Mouse (Mus musculus) brain, embryonic 18.5 days (tissue): ENCODE results near the gene Wdr37.

Source experiments
- DNase-seq: peaks from one replicate; pipeline ENCODE4 v3.0.0-alpha.2; 2012; ENCODE audit warnings: low read depth, low spot score

Gene Wdr37

GRCm38 (mm10) chr13:8840941-8841340 lies 30.8 kb downstream of the Wdr37 start:
- no peak for DNase-seq

DNA sequence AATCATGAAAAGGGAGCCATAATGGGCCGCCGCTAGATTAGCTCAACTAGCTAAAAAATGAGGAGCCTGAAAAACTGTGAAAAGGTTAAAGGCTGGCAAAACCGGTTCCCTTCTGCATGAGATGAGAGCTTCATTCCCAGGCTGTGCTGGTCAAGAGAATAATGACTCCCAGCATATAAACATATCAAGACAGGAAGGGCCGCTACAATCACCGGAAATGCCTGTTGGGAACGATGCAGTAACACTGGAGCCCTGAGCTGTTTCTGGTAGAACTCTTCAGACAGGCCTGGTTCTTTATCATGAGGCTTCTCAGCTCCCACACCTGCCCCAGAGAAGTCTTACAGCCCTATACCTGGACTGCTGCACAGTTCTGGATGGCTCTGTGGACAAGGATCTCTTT lies 31.8 kb downstream of the Wdr37 start:
- no peak for DNase-seq

- DNase-seq, result no peak
These were observed 32.6 kb downstream of the Wdr37 start for GRCm38 (mm10) chr13:8839111-8839510.

DNA sequence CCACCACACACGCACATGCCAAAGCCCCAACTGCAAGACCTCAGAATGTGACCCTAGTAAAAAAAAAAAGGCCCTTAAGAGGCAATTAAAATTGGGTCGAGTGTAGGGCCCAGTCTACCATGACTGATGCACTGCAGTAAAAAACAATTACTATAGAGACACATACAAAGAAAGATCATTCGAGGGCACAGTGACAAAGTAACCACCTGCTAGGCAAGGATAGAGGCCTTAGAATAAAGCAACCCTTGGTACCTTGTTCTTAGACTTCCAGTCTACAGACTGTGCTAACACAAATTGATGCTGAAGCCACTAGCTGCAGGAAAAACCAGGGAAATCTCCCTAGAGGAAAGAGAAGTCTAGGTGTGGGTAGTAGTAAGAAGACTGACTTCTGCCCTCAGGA lies 33.3 kb downstream of the Wdr37 start:
- DNase-seq, result no peak

DNA sequence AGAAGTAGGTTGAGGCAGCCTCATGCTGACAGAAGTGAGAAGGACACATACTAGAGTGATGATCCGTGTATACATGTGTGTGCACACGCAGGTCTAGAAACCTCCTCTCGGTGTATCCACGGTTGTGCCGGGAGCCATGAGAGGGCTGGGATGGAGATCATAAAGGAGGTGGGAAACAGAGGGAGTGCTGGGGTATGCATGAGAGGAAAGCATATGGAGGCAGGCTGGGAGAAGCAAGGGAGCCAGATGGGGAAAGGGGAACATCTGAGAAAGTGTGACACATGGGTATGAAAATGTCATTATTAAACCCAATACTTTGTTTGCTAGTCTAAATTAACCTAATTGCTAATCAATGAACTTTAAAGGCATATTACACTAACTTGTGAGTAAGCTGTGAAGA lies 37.1 kb downstream of the Wdr37 start:
- no peak for DNase-seq

GRCm38 (mm10) chr13:8831546-8832251 lies 40.0 kb downstream of the Wdr37 start:
- DNase-seq, result no peak

- DNase-seq, result no peak
These were observed 41.0 kb downstream of the Wdr37 start for GRCm38 (mm10) chr13:8830696-8831095.

DNA sequence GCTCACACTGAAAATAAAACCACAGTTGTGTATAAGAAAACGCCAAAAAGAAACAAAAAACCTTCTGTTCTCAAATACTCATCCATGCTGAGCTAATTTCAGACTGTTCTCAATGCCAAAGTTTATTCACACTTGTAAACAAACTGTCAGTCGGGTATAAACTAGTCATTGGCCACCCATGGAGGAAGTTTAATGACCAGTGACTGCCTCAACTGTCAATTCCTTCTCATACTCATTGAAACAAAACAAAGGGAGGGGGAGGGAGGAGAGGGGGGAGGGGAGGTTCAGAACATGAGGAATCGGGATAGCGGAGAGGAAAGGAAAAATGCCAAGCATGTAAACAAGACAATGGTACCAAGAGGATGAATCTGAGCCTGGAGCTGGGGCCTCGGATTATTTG lies 41.9 kb downstream of the Wdr37 start:
- no peak for DNase-seq

DNA sequence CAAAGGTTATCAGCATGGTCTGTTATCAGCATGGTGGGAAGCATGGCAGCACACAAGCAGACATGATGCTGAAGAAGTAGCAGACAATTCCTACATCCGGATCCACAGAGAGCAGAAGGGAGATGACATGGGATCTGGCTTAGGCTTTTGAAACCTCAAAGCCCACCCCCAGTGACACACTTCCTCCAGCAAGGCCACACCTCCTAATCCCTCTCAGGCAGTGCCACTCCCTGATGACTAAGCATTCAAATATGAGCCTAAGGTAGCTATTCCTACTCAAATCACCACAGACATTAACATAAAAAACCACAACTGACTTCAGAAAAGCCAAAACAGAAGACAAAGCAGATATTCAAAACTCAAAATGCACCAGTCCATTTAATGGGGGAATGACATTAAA lies 42.8 kb downstream of the Wdr37 start:
- DNase-seq, result no peak

DNA sequence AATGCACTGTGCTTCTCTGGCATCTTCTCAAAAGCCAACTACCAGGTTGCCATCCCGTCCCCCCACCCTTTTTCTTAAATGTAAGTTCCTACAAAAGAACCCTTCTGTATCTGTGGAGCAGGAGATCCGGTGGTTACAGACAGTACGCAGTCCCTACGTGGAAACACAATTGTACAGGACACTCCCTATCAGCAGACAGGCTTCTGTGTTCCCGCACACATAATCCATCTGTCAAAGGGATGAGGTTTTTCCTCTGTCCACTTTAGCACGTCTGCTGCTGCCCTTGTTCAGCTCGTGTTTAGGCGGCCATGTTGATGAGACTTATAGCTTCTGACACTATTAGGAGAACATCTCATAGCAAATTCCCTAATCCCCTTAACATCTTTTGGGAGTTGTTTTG lies 48.2 kb downstream of the Wdr37 start:
- DNase-seq, result no peak

DNA sequence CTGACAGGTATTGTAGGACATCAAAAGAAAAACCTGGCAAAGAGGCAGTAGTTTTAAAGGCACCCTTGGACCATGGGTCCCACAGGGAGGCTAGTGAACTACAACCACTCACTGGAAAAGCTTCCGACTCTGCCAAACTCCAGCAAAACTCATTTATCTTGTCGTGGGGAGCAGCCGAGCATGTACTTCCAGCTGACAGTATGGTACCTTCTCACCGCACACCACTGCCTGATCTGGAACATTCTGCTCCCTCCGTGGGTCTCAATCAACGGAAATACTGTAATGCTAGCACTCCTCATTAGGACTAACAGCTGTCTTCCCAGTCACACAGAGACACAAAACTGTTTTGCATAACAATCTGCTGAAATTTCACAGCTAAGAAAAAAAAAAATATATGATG lies 48.6 kb downstream of the Wdr37 start:
- DNase-seq, result no peak

DNA sequence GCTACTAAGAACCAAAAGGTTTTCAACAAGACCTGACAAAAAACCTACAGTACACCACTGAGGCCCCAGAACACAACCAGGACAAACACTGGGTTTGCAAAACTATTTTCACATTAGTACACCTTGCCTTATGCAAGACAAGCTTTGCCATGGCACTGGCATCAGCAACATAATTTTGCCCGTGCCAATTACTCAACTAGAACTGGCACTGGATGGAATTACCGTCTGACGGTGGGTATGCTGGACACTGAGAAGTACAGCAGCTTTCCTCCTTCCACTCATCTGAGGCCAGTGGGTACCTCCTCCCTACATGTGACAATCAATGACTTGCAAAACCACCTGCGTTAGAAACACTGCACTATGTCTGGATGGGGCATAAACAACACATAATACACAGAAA lies 49.5 kb downstream of the Wdr37 start:
- DNase-seq, result no peak

DNA sequence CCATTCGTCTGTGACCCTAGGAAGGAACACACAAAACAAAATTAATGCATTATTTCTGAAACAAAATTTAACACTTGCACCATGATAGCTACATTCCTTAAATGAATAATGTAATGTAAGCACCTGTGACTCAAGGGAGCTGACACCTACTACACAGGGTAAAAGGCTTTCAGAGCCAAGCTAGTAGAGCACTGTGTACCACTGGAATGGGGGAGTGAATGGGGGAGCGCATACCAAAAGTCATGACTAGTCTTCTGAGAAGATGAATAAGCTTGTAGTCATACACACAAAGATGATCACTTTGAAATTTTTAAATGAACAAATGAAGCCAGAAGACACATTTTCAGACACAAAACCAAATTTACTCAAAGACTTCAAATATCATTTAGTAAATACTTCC lies 65.8 kb downstream of the Wdr37 start:
- DNase-seq, result no peak

DNA sequence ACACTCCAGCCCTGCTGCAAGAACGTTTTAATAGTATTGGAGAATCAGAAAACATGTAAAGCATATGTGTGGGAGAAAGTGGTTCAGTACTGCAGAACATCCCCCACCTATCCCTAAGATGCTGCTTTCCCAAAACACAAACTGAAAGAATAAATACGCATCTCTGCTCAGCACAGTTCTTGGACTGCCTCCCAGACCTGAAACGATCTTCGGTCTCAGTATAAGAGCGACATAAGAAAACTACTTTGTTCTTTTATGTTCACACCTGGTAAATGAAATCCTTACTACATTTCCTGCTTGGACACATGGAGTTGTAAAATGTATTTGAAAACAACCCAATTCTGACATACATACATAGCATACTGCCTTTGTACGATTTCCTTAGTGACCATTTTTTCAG lies 71.1 kb downstream of the Wdr37 start:
- DNase-seq, result no peak

GRCm38 (mm10) chr13:8793217-8793616 lies 78.5 kb downstream of the Wdr37 start:
- no peak for DNase-seq

GRCm38 (mm10) chr13:8785185-8785584 lies 86.5 kb downstream of the Wdr37 start:
- peak; percentile 30 for DNase-seq

DNA sequence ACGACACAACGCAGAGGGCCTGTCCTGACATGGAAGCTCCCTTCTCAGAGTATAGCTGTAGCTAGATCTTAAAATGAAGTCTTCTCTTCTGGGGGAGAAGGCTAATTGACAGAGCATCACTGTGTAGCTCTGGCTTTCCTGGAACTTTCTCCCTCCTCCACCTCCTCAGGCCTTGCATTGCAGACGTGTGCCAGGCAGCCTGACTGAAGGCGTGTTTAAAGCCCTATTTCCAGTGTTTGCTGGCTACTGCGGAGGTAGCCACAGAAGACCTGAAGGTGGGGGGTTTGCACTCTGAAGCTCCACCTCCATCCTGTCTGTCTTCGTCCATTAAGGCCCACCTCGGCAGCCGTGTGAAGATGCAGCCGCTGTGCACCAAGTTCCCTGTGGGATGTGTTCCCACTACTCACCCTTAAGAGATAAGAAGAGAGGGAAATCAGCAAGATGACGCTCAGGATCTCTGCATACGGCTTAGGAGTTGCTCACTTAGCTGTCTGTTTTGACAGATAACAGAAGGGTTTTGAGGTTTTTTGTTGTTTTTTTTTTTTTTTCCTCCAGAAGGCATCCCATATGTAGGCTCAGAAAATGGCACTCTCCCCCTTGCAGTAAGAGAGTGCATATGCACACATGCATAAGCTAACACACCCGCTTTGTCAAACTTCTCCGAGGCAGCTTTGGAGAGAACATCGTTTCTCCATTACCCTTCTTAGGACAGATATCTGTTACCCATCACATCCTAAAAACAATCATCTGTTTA lies 87.2 kb downstream of the Wdr37 start:
- peak; percentile 43 for DNase-seq

DNA sequence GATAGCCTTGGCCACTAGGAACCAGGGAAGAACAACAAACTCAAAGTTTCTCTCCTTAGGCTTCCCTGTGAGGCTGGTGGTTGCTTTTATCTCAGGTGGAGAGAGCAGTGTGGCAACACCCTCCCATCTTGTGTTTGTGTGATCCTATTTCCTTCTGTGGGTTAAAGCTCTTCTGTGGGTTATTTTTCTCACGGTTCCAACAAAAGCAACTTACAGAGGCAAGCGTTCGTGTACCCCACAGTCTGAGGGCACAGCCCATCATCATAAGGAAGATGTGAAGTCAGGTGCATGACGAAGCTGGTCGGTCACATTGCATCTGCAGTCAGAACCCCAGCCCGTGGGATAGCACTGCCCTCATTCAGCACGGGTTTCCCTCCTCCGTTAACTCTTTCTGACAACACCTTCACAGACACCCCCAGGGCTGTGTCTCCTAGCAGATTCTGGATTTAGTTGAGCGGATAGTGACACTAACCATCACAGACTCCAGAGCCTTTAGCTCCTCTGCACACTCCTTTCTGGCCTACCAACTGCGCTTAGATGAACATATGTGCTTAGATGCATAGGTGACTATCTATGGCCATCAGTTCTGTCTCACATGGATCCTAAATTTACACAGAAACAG lies 87.9 kb downstream of the Wdr37 start:
- DNase-seq, result no peak

- DNase-seq, result no peak
These were observed 89.1 kb downstream of the Wdr37 start for GRCm38 (mm10) chr13:8782636-8783035.

DNA sequence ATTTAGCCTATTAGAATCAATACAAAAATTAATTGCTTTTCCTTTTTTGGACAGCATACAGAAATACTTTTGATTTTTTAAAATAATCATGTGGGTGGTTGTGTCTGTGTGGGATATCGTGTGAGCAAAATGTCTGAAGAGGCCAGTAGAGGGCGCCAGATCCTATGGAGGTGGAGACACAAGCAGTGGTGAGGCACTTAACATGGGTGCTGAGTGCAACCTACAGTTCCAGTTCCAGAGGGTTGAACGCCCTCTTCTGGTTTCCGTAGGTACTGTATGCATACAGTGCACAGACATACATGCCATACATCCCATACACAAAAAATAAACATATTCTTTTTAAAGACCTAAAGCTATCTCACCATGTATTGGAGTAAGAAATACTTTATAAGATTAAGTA lies 91.3 kb downstream of the Wdr37 start:
- no peak for DNase-seq

- DNase-seq, result no peak
These were observed 101.1 kb downstream of the Wdr37 start for GRCm38 (mm10) chr13:8770616-8771015.

GRCm38 (mm10) chr13:8769654-8770227 lies 102.0 kb downstream of the Wdr37 start:
- no peak for DNase-seq

GRCm38 (mm10) chr13:8760940-8761339 lies 110.8 kb downstream of the Wdr37 start:
- DNase-seq, result no peak
